Mouse (Mus musculus) C2C12 (cell line): Measurements from ENCODE around the gene Atf3.

Experiments
- CEBPB ChIP-seq: IDR thresholded peaks from one replicate; pipeline ENCODE4 v1.6.1; 2011; ENCODE audit warnings: low read depth, mild to moderate bottlenecking, control low read depth, moderate library complexity
- CTCF ChIP-seq: IDR thresholded peaks from one replicate; pipeline ENCODE4 v1.5.1; 2011; ENCODE audit not compliant: control insufficient read depth, insufficient read depth, insufficient read length
- FOSL1 ChIP-seq: IDR thresholded peaks from one replicate; pipeline ENCODE4 v1.8.0; 2011; ENCODE audit warnings: mild to moderate bottlenecking, low read length; ENCODE audit not compliant: poor library complexity, insufficient read depth, severe bottlenecking
- MAX ChIP-seq: IDR thresholded peaks from one replicate; pipeline ENCODE4 v1.6.1; 2011; ENCODE audit warnings: mild to moderate bottlenecking, control low read depth
- MYOD1 ChIP-seq: IDR thresholded peaks from one replicate; pipeline ENCODE4 v1.6.1; 2011; ENCODE audit warnings: low read depth; ENCODE audit not compliant: control insufficient read depth, insufficient read length
- USF1 ChIP-seq: IDR thresholded peaks from one replicate; pipeline ENCODE4 v1.6.1; 2011; ENCODE audit warnings: low read depth, mild to moderate bottlenecking, control low read depth, moderate library complexity

DNA sequence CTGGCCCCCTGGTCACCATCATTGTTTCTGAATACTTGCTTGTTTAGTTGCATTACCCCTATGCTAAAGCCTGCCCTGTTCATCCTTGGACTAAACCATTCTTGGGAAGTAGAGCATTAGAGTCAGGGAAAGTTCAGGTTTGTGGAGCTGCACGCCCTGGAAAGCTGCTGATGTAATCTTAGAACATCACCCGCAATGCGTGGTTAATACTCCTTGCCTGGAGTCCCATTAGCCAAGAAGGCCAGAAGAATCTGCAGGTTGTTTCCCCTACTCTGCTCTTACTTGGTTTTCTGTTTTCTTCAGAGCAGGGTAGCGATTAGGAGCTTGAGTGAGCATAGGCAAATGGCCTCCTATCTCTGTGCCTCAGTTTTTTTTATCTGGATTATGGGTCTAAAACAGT lies 26.0 kb upstream of the Atf3 start:
- no peak for TF ChIP-seq CTCF
- TF ChIP-seq MYOD1 = no peak
- TF ChIP-seq USF1 = no peak
- no peak for TF ChIP-seq FOSL1
- TF ChIP-seq MAX = no peak
- no peak for TF ChIP-seq CEBPB
